Mouse (Mus musculus): ENCODE measurements around the gene Gm4871. TPM values are rescaled to one million over a fixed set of nuclear protein-coding genes. Genes with fewer than 3 reads are reported as not detected.
"Not testable (repeated sequence)": the region's sequence is repeated elsewhere in the genome, so short reads cannot be mapped to it uniquely, and the experiment has no call there.

Gm4871 gene
- polyA plus RNA-seq, 1 experiment from 2014 or later: not detected

- not testable (repeated sequence) for H3K27me3 ChIP-seq; H3K4me3 ChIP-seq; H3K9ac ChIP-seq; H3K4me1 ChIP-seq; H3K9me3 ChIP-seq (replicated peaks); H3K27ac ChIP-seq; H3K4me2 ChIP-seq (replicated peaks); ATAC-seq (ENCODE audit: low FRiP score); H3K36me3 ChIP-seq
- 94% methylated on average over 1 of the region's 1 CpGs for WGBS
Observed at GRCm38 (mm10) chr5:145030476-145030875, 2.1 kb downstream of the Gm4871 start.

GRCm38 (mm10) chr5:145020712-145021111 is 11.8 kb downstream of the Gm4871 start:
- H3K27me3 ChIP-seq; H3K36me3 ChIP-seq; H3K4me3 ChIP-seq; ATAC-seq (ENCODE audit: low FRiP score); H3K27ac ChIP-seq; H3K4me1 ChIP-seq; H3K9ac ChIP-seq; H3K4me2 ChIP-seq (replicated peaks); H3K9me3 ChIP-seq (replicated peaks): not testable (repeated sequence)
- WGBS: 90% methylated on average over 1 of the region's 1 CpGs

DNA sequence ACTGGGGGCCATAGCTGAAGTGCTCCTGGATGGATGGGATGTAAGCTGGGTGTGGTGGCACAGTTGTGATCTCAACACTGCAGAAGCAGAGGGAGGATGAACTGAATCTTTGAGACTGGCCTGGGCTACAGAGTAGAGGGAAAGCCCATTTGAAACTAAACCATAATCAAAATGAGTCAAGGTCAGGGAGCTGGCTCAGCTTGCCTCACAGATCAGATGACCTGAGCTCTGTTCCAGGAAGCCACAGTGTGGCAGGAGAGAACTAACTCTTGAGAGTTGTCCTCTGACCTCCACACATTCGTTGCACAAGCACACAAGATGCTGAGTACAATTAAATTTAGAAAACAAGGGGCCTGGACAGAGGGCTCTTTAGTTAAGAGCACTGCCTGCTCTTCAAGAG is 12.3 kb downstream of the Gm4871 start:
- H3K27ac ChIP-seq; H3K4me1 ChIP-seq; H3K9ac ChIP-seq; H3K36me3 ChIP-seq; H3K4me2 ChIP-seq (replicated peaks); H3K27me3 ChIP-seq; H3K9me3 ChIP-seq (replicated peaks); H3K4me3 ChIP-seq; ATAC-seq (ENCODE audit: low FRiP score): not testable (repeated sequence)
- 39% methylated on average over 1 of the region's 1 CpGs for WGBS

GRCm38 (mm10) chr5:145016761-145017160 is 15.8 kb downstream of the Gm4871 start:
- H3K36me3 ChIP-seq; H3K9ac ChIP-seq; H3K27ac ChIP-seq; H3K9me3 ChIP-seq (replicated peaks); H3K4me1 ChIP-seq; H3K4me3 ChIP-seq; H3K27me3 ChIP-seq; H3K4me2 ChIP-seq (replicated peaks); ATAC-seq (ENCODE audit: low FRiP score): not testable (repeated sequence)
- 41% methylated on average over 2 of the region's 2 CpGs for WGBS

DNA sequence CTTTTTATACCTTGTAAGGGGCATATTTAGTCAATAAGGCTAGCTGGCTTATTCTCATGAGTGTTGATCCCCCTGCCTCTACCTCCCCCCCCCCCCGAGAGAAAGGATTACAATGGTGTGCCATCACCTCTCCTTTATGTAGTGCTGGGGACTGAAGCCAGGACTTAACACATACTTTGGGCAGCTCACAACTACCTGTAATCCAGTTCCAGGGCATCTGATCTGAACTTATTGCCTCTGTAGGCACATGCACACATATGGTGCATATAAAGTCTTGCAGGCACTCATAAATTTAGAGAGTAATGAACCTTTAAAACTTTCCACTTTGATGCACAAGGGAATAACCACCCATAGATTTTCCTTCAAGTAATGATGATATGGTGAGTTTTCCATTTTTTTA is 18.3 kb downstream of the Gm4871 start:
- Histone ChIP-seq H3K9me3 (replicated peaks) (no peaks in the 10 kb centered on the region), H3K27ac (no peak overlapping the region), H3K4me1 (no peaks in the 10 kb centered on the region), H3K9ac (no peak overlapping the region), H3K4me2 (replicated peaks) (no peak overlapping the region), H3K36me3 (no peaks in the 10 kb centered on the region), H3K4me3 (no peak overlapping the region), H3K27me3 (no peaks in the 10 kb centered on the region)
- ATAC-seq (ENCODE audit: low FRiP score): no peak
- 55% methylated on average over 1 of the region's 1 CpGs for WGBS

DNA sequence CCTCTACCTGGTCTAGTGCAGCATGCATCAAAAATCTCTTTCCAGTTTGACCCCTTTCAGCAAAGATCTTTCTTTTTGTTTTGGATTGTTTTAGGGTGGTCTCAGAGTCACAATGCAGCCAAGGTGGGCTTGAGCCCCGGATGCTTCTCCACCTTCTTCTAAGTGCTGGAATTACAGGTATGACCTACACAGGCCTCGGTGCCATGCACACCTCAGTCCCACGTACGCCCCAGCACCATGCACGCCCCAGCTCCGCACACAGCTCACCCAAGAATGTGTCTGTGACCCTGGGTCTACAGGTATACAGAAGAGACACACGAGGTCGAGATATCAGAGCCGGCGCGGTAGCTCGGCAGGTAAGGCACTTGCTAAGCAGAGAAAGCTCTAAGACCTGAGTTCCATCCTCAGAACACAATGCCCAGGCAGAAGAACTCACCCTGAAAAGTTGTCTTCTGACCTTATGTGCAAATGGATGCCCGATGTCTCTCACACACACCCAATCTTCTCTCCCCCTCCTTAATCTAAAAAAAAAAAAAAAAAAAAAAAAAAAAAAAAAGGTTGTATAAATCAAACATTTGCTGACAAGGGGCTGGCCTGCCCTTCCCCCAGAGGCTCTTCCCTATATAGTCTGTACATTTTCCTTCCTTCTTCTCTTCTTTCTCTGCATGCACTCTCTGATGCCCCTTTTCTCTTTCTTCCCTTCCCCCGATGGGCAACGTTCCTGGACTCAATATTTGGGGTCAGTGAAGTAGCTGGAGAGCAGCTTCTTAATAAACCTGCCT is 23.5 kb downstream of the Gm4871 start:
- Histone ChIP-seq H3K4me1 (no peaks in the 10 kb centered on the region), H3K9me3 (replicated peaks) (no peaks in the 10 kb centered on the region), H3K36me3 (no peaks in the 10 kb centered on the region), H3K9ac (no peak overlapping the region), H3K27me3 (no peaks in the 10 kb centered on the region), H3K4me2 (replicated peaks) (no peak overlapping the region), H3K4me3 (no peak overlapping the region), H3K27ac (no peak overlapping the region)
- ATAC-seq (ENCODE audit: low FRiP score): no peak
- 87% methylated on average over 15 of the region's 15 CpGs for WGBS

DNA sequence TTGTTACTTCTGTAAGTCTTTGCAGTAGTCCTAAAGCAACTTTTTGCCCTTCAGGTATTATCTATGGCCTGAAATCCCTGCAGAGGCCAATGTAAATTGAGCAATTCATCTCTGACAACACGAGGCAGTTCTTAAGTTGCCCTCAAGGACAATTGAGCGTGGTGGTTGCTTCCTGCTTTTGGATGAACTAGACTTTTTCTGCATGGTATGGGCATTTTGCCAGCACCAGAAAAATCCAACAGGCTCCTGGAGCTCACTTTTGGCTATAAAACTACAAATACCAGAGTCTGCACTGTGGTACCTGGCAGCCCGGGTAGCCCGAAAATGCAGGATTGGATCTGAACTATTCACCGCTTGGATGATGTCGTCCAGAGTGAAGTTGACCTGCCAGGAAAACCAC is 27.0 kb downstream of the Gm4871 start:
- ATAC-seq (ENCODE audit: low FRiP score): no peak
- WGBS: 88% methylated on average over 6 of the region's 6 CpGs
- Histone ChIP-seq H3K27ac (no peak overlapping the region), H3K4me2 (replicated peaks) (no peak overlapping the region), H3K4me1 (no peaks in the 10 kb centered on the region), H3K9ac (no peak overlapping the region), H3K36me3 (no peaks in the 10 kb centered on the region), H3K9me3 (replicated peaks) (no peaks in the 10 kb centered on the region), H3K27me3 (no peaks in the 10 kb centered on the region), H3K4me3 (no peak overlapping the region)

- ATAC-seq (ENCODE audit: low FRiP score): no peak
- Histone ChIP-seq H3K27ac (no peak overlapping the region), H3K4me3 (no peak overlapping the region), H3K4me1 (no peaks in the 10 kb centered on the region), H3K27me3 (no peaks in the 10 kb centered on the region), H3K4me2 (replicated peaks) (no peak overlapping the region), H3K9ac (no peak overlapping the region), H3K9me3 (replicated peaks) (no peaks in the 10 kb centered on the region), H3K36me3 (no peaks in the 10 kb centered on the region)
- 86% methylated on average over 9 of the region's 9 CpGs for WGBS
Observed at GRCm38 (mm10) chr5:145004495-145004894, 28.1 kb downstream of the Gm4871 start.

DNA sequence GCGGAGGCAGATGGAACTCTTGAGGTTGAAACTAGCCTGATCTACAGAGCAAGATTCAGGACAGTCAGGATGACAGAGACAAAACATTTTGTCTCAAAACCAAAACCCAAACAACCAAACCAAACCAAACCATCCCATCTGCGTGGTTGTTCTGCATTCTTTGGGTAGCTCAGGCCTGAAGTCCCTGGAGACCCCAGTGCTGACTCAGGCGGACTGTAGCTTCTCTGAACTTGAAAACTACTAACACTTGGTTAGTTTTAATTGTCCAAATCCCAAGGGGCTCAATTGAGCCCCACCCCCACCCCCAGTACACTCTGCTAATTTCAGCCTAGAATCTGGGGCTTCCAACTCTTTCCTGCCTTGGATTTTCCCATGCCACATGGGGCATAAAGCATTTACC is 29.2 kb downstream of the Gm4871 start:
- no peaks in the 10 kb centered on the region for H3K9me3 ChIP-seq (replicated peaks)

GRCm38 (mm10) chr5:144998491-144998890 is 34.1 kb downstream of the Gm4871 start:
- H3K27ac ChIP-seq: no peak overlapping the region
- H3K27me3 ChIP-seq: no peaks in the 10 kb centered on the region
- WGBS: 33% methylated on average over 2 of the region's 2 CpGs
- H3K9me3 ChIP-seq (replicated peaks): no peaks in the 10 kb centered on the region
- ATAC-seq (ENCODE audit: low FRiP score): no peak
- H3K4me2 ChIP-seq (replicated peaks): no peak overlapping the region
- H3K4me3 ChIP-seq: no peak overlapping the region
- H3K36me3 ChIP-seq: no peaks in the 10 kb centered on the region
- H3K9ac ChIP-seq: no peak overlapping the region
- H3K4me1 ChIP-seq: no peaks in the 10 kb centered on the region

More for the DNA sequence above, 29.2 kb downstream of the Gm4871 start:
- 75% methylated on average over 3 of the region's 3 CpGs for WGBS
- H3K9ac ChIP-seq: no peak overlapping the region
- H3K4me3 ChIP-seq: no peak overlapping the region
- H3K4me2 ChIP-seq (replicated peaks): no peak overlapping the region
- ATAC-seq (ENCODE audit: low FRiP score): no peak
- H3K27me3 ChIP-seq: no peaks in the 10 kb centered on the region
- no peaks in the 10 kb centered on the region for H3K36me3 ChIP-seq
- no peaks in the 10 kb centered on the region for H3K4me1 ChIP-seq
- no peak overlapping the region for H3K27ac ChIP-seq

DNA sequence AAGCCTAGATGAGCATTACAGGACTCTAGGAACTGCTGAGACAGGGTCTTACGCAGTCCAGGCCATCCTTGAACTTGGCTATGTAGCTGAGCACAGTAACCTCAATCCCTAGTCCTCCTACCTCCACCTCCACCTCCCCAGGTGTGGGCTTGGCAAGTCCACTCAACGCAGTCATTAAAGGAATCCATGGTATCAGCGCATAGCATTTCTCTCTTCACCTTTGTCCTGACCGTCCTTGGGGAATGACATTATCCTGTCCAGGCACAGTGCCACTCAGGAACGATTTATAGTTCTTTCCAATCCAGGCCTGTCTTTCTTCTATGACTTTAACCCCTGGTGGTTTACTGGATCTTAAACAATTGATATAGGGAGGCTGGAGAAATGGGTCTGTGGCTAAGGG is 42.1 kb downstream of the Gm4871 start:
- no peak overlapping the region for H3K27ac ChIP-seq
- no peak overlapping the region for H3K9ac ChIP-seq
- no peaks in the 10 kb centered on the region for H3K4me1 ChIP-seq
- no peak for ATAC-seq (ENCODE audit: low FRiP score)
- H3K9me3 ChIP-seq (replicated peaks): no peaks in the 10 kb centered on the region
- WGBS: 72% methylated on average over 5 of the region's 5 CpGs
- H3K4me2 ChIP-seq (replicated peaks): no peak overlapping the region
- no peak overlapping the region for H3K4me3 ChIP-seq
- no peaks in the 10 kb centered on the region for H3K36me3 ChIP-seq
- H3K27me3 ChIP-seq: no peaks in the 10 kb centered on the region

DNA sequence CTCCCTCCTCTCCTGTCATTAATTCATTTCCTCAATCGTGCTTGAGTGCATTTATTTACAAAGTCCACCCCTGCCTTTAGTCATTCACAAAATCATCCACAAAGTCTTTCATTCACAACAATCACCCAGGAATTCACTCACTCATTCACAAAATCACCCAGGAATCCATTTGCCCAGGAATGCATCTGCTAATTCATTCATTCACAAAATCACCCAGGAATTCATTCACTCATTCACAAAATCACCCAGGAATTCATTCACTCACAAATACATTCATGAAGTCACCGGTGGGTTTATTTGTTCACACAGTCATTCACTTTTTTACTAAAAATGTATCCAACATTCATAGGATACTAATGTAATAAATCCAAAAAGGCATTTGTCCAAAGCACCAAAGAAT is 42.5 kb downstream of the Gm4871 start:
- Histone ChIP-seq H3K27me3 (no peaks in the 10 kb centered on the region), H3K4me1 (no peaks in the 10 kb centered on the region), H3K36me3 (no peaks in the 10 kb centered on the region), H3K4me2 (replicated peaks) (no peak overlapping the region), H3K4me3 (no peak overlapping the region), H3K9me3 (replicated peaks) (no peaks in the 10 kb centered on the region), H3K9ac (no peak overlapping the region), H3K27ac (no peak overlapping the region)
- ATAC-seq (ENCODE audit: low FRiP score): no peak
- 58% methylated on average over 2 of the region's 2 CpGs for WGBS

DNA sequence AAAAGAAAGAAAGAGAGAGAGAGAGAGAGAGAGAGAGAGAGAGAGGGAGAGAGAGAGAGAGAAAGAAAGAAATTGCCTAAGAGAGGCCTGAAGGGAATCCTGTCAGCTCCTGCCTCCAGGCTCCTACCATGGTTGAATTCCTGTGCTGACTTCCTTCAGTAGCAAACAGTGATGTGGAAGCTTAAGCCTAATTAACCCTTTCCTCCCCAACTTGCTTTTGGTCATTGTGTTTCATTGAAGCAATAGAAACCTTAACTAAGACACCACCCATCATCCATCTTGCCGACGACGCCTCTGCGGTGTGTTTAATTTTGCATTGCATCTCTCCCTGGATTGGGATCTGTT is 43.5 kb downstream of the Gm4871 start:
- H3K4me3 ChIP-seq: no peak overlapping the region
- H3K4me2 ChIP-seq (replicated peaks): no peak overlapping the region
- no peak for ATAC-seq (ENCODE audit: low FRiP score)
- H3K27me3 ChIP-seq: no peaks in the 10 kb centered on the region
- H3K9ac ChIP-seq: no peak overlapping the region
- H3K27ac ChIP-seq: no peak overlapping the region
- 79% methylated on average over 4 of the region's 4 CpGs for WGBS
- H3K36me3 ChIP-seq: no peaks in the 10 kb centered on the region
- no peaks in the 10 kb centered on the region for H3K4me1 ChIP-seq
- H3K9me3 ChIP-seq (replicated peaks): 0 out of 2 replicates have a peak, but pooled peaks cover 4% of the 10 kb centered on the region

All from hindbrain, embryonic 12.5 days (tissue).